Comparison of ENCODE assay signal across 23 mouse cellular contexts in genomic region chr12:105548881-105549280, GRCm38 (mm10). TPM values are rescaled to one million over a fixed set of nuclear protein-coding genes. Genes with fewer than 3 reads are reported as not detected.
A peak's percentile ranks its signal among the peaks of the same experiment; 100 is the strongest.
DNase-seq lines count a peak whose midpoint lies in the region; ATAC-seq and TF ChIP-seq lines count a peak whose summit lies in the region.
"Had no signal": no experiment of that assay in that cellular context is flagged by ENCODE, and none has a peak within 500 bp of the region (broad histone marks: within the 10 kb centered on the region; RNA-seq: fewer than 3 reads in every experiment).

No protein-coding gene starts in this region.

- no peak for ATAC-seq in kidney, embryonic 15.5 days (replicated peaks; ENCODE audit: low FRiP score)
- ATAC-seq: liver, embryonic 12.5 days had no signal

- H3K9me3 ChIP-seq in kidney, embryonic 15.5 days (replicated peaks): no peaks in the 10 kb centered on the region
- H3K9me3 ChIP-seq: embryonic facial prominence, embryonic 15.5 days; heart, embryonic 12.5 days; hindbrain, embryonic 15.5 days; liver, embryonic 12.5 days had no signal

- H3K36me3 ChIP-seq in kidney, adult 2 months (ENCODE audit: control insufficient read depth, insufficient read depth, low read length): no peaks in the 10 kb centered on the region
- H3K36me3 ChIP-seq in kidney, embryonic 15.5 days: no peaks in the 10 kb centered on the region
- H3K36me3 ChIP-seq: embryonic facial prominence, embryonic 15.5 days; heart, embryonic 12.5 days; hindbrain, embryonic 15.5 days; liver, embryonic 12.5 days had no signal

- H3K27me3 ChIP-seq in kidney, adult 2 months (replicated peaks; ENCODE audit: control insufficient read depth, insufficient read depth, low read length): no peaks in the 10 kb centered on the region
- H3K27me3 ChIP-seq in kidney, embryonic 15.5 days: no peaks in the 10 kb centered on the region
- H3K27me3 ChIP-seq: embryonic facial prominence, embryonic 15.5 days had no signal

- no peak for TF ChIP-seq CTCF in kidney, adult 2 months (conservative IDR thresholded peaks at IDR 0.05; ENCODE audit: insufficient read depth, insufficient read length, low read depth, low read length)

- H3K4me3 ChIP-seq in kidney, adult 2 months (ENCODE audit: insufficient read depth, low read depth, low read length): no peak overlapping the region
- H3K4me3 ChIP-seq in kidney, embryonic 15.5 days (replicated peaks): no peak overlapping the region
- H3K4me3 ChIP-seq: embryonic facial prominence, embryonic 15.5 days; heart, embryonic 12.5 days; hindbrain, embryonic 15.5 days; left cerebral cortex, adult 2 months; liver, embryonic 12.5 days; myocyte had no signal

- TF ChIP-seq POLR2A in kidney, adult 2 months (IDR thresholded peaks at IDR 0.05; ENCODE audit: low read depth, low read length): no peak

- H3K27ac ChIP-seq in kidney, adult 2 months (ENCODE audit: insufficient read depth, low read depth, low read length): no peak overlapping the region
- H3K27ac ChIP-seq in kidney, embryonic 15.5 days: no peak overlapping the region
- H3K27ac ChIP-seq: embryonic facial prominence, embryonic 15.5 days; hindbrain, embryonic 15.5 days; kidney, postnatal 0 days; left cerebral cortex, adult 2 months; liver, embryonic 12.5 days had no signal

- H3K4me1 ChIP-seq in kidney, adult 2 months (ENCODE audit: control insufficient read depth, insufficient read depth, low read length): no peaks in the 10 kb centered on the region
- H3K4me1 ChIP-seq in kidney, embryonic 15.5 days: 0 out of 2 replicates have a peak, but pooled peaks cover 12% of the 10 kb centered on the region
- H3K4me1 ChIP-seq: liver, embryonic 12.5 days had no signal

- peak; percentile 76 for DNase-seq in kidney, adult 2 months
- peak; percentile 27 for DNase-seq in 3134 (ENCODE audit: extremely low read depth, insufficient read length, low spot score)
- peak; percentile 51 to 62 for DNase-seq in adrenal gland, adult 18-20 months (ENCODE audit: low spot score in 2 of 2)
- peak; percentile 62 for DNase-seq in kidney, adult 9 months
- DNase-seq in gastrocnemius, adult 8-10 months (ENCODE audit: low spot score in 2 of 2): no peak
- no peak for DNase-seq in left cerebral cortex, adult 8-10 months (ENCODE audit: low spot score in 2 of 2)
- DNase-seq: cerebellum, adult 2 months; cerebellum, postnatal 36 days; heart, postnatal 14 days; layer of hippocampus, adult 9-11 months; midbrain, embryonic 14.5 days had no signal

- WGBS in kidney, adult 2 months: 71% methylated on average over 6 of the region's 6 CpGs
- WGBS in kidney, embryonic 15.5 days: 78% methylated on average over 6 of the region's 6 CpGs

- no peak overlapping the region for H3K4me2 ChIP-seq in kidney, embryonic 15.5 days
- H3K4me2 ChIP-seq: embryonic facial prominence, embryonic 15.5 days; heart, embryonic 12.5 days; hindbrain, embryonic 15.5 days; liver, embryonic 12.5 days; lung, embryonic 14.5 days had no signal

- H3K9ac ChIP-seq in kidney, embryonic 15.5 days: no peak overlapping the region
- H3K9ac ChIP-seq: embryonic facial prominence, embryonic 15.5 days; heart, embryonic 12.5 days; hindbrain, embryonic 15.5 days; liver, embryonic 12.5 days; lung, embryonic 14.5 days had no signal

RNA-seq across cellular contexts. Expression of gene Bdkrb2, which starts 14.1 kb away (rescaled TPM):
- 0.54 and 0.64 TPM in 2 replicates for polyA plus RNA-seq in kidney, adult 2 months (2012; rRNA removed)
- 1.1 and 1.6 TPM in 2 replicates for polyA plus RNA-seq in kidney, embryonic 15.5 days (2015; fragmentation: Nextera tagmentation; extraction: Ambion mirVana)
- 10 to 100 TPM; 11.7 to 14.9 TPM for total RNA-seq in adrenal gland, adult 18-20 months (2021)
- total RNA-seq in gastrocnemius, adult 8-10 months (2022): under 1 TPM; 0.27 to 0.35 (median 0.33) TPM
- total RNA-seq in left cerebral cortex, adult 8-10 months (2022): 1 to 10 TPM in 3 of 4 experiments, under 1 TPM in 1; 0.68 to 1.2 (median 1.2) TPM
- total RNA-seq: megakaryocyte, adult 5-6 weeks had no signal
- polyA plus RNA-seq: liver, embryonic 12.5 days had no signal

RNA-seq across cellular contexts. Expression of gene Bdkrb1, which starts 54.0 kb away (rescaled TPM):
- polyA plus RNA-seq in kidney, adult 2 months (2012; rRNA removed): 0.15 TPM in 1 of 2 replicates, not detected in the other
- 0.12 TPM in 1 of 2 replicates, not detected in the other for polyA plus RNA-seq in kidney, embryonic 15.5 days (2015; fragmentation: Nextera tagmentation; extraction: Ambion mirVana)
- under 1 TPM in 1 of 2 experiments, not detected in 1; 0.29 TPM for total RNA-seq in adrenal gland, adult 18-20 months (2021)
- under 1 TPM in 1 of 4 experiments, not detected in 3; 0.34 TPM for total RNA-seq in gastrocnemius, adult 8-10 months (2022)
- not detected for total RNA-seq in left cerebral cortex, adult 8-10 months (2022)
- total RNA-seq: gastrocnemius, adult 18-20 months; heart, postnatal 14 days; left cerebral cortex, adult 2 months; megakaryocyte, adult 5-6 weeks had no signal
- polyA plus RNA-seq: cerebellum, adult 2 months; heart, embryonic 12.5 days; limb, embryonic 11.5 days; liver, embryonic 12.5 days; lung, embryonic 14.5 days; midbrain, embryonic 14.5 days had no signal

Comparison
In these comparisons a context has a peak if more than half of its experiments do, and no peak if none do; other contexts are left out.
1. DNase-seq: peak in kidney, adult 2 months (single experiment), 3134 (single experiment), adrenal gland, adult 18-20 months (2 of 2) and kidney, adult 9 months (single experiment); none in gastrocnemius, adult 8-10 months (0 of 2) and left cerebral cortex, adult 8-10 months (0 of 2).
2. RNA of gene Bdkrb2, which starts 14.1 kb away (total RNA-seq): 11.7 to 14.9 TPM in adrenal gland, adult 18-20 months; 0.68 to 1.2 TPM in left cerebral cortex, adult 8-10 months and 0.27 to 0.35 TPM in gastrocnemius, adult 8-10 months; every median in the first group is over 4 times any median in the second.